Comparison of ENCODE assay signal across 8 mouse cellular contexts in genomic region chr7:16273081-16273765, GRCm38 (mm10). TPM values are rescaled to one million over a fixed set of nuclear protein-coding genes. Genes with fewer than 3 reads are reported as not detected.
A peak's percentile ranks its signal among the peaks of the same experiment; 100 is the strongest.
DNase-seq lines count a peak whose midpoint lies in the region; ATAC-seq lines count a peak whose summit lies in the region.

Inafm1 (minus strand) TSS chr7:16273617.

- intact Hi-C loops in left cerebral cortex, postnatal 10 days (cut with DNase I): no loop called here

- DNase-seq in adrenal gland, adult 18-20 months (ENCODE audit: low spot score in 2 of 2): peak; percentile 76 to 80
- peak; percentile 98 for DNase-seq in embryo, embryonic 10 days (ENCODE audit: low spot score)
- DNase-seq in gastrocnemius, postnatal 10 days: peak; percentile 81
- DNase-seq in induced T-regulatory cell, adult 2 months (ENCODE audit: low read depth): peak; percentile 97
- peak; percentile 84 to 94 for DNase-seq in left cerebral cortex, postnatal 10 days (ENCODE audit: extremely low spot score in 1 of 2, low spot score in 2 of 2)
- DNase-seq in right cerebral cortex, postnatal 25 days: peak; percentile 81
- peak; percentile 80 to 89 for DNase-seq in urinary bladder, postnatal 4 days (ENCODE audit: low spot score in 2 of 2)

- peak; percentile 69 for ATAC-seq in megakaryocyte progenitor cell, adult 5-6 weeks (replicated peaks; ENCODE audit: poor library complexity)

RNA-seq across cellular contexts. Expression of gene Inafm1, which starts in this region (rescaled TPM):
- total RNA-seq in adrenal gland, adult 18-20 months (2021): 10 to 100 TPM; 21.1 to 21.8 TPM
- total RNA-seq in gastrocnemius, postnatal 10 days (2021): 10 to 100 TPM; 11.0 to 11.7 TPM
- total RNA-seq in left cerebral cortex, postnatal 10 days (2021): 10 to 100 TPM; 33.0 to 35.6 TPM
- 5.0 and 11.3 TPM in 2 replicates for total RNA-seq in megakaryocyte progenitor cell, adult 5-6 weeks (2015)
- 5.2 and 6.8 TPM in 2 replicates for total RNA-seq in megakaryocyte progenitor cell, adult 5-6 weeks (2017)

Comparison
In these comparisons a context has a peak if more than half of its experiments do, and no peak if none do; other contexts are left out.
1. Peak in every context shown above with its lines: DNase-seq and ATAC-seq.